12 mouse cellular contexts compared by ENCODE assay signal in genomic region chr7:116230811-116231609, GRCm38 (mm10).
DNase-seq lines count a peak whose midpoint lies in the region; ATAC-seq and TF ChIP-seq lines count a peak whose summit lies in the region.
"Had no signal": no experiment of that assay in that cellular context is flagged by ENCODE, and none has a peak within 500 bp of the region (broad histone marks: within the 10 kb centered on the region; RNA-seq: fewer than 3 reads in every experiment).

No protein-coding gene starts in this region.

- no peaks in the 10 kb centered on the region for H3K9me3 ChIP-seq in heart, embryonic 16.5 days (replicated peaks; ENCODE audit: control insufficient read depth, low read length)
- H3K9me3 ChIP-seq in G1E (replicated peaks): no peaks in the 10 kb centered on the region
- no peaks in the 10 kb centered on the region for H3K9me3 ChIP-seq in intestine, embryonic 16.5 days (ENCODE audit: control insufficient read depth, low read length)
- H3K9me3 ChIP-seq in stomach, postnatal 0 days (ENCODE audit: control insufficient read depth, low read length): no peaks in the 10 kb centered on the region
- H3K9me3 ChIP-seq: embryonic facial prominence, embryonic 13.5 days had no signal

- peak overlapping the region; percentile 30; the same call in 1 of the 2 replicates for H3K9ac ChIP-seq in heart, embryonic 16.5 days (ENCODE audit: low read length)
- no peak overlapping the region for H3K9ac ChIP-seq in intestine, embryonic 16.5 days (ENCODE audit: low read depth, low read length)
- no peak overlapping the region for H3K9ac ChIP-seq in stomach, postnatal 0 days (ENCODE audit: low read length)
- H3K9ac ChIP-seq: embryonic facial prominence, embryonic 13.5 days had no signal

- H3K4me3 ChIP-seq in heart, embryonic 16.5 days (ENCODE audit: low read length): no peak overlapping the region
- H3K4me3 ChIP-seq in G1E (ENCODE audit: low read depth, low read length): no peak overlapping the region
- H3K4me3 ChIP-seq in intestine, embryonic 16.5 days (ENCODE audit: low read length): no peak overlapping the region
- no peak overlapping the region for H3K4me3 ChIP-seq in stomach, postnatal 0 days (ENCODE audit: low read depth, low read length)
- H3K4me3 ChIP-seq: embryonic facial prominence, embryonic 13.5 days had no signal

- H3K36me3 ChIP-seq in heart, embryonic 16.5 days (ENCODE audit: control insufficient read depth, insufficient read depth): no peaks in the 10 kb centered on the region
- H3K36me3 ChIP-seq in G1E (replicated peaks): peaks cover 2% of the 10 kb centered on the region
- no peaks in the 10 kb centered on the region for H3K36me3 ChIP-seq in intestine, embryonic 16.5 days (ENCODE audit: control insufficient read depth, insufficient read depth, low read length)
- no peaks in the 10 kb centered on the region for H3K36me3 ChIP-seq in stomach, postnatal 0 days (ENCODE audit: control insufficient read depth, insufficient read depth, low read length)
- H3K36me3 ChIP-seq: embryonic facial prominence, embryonic 13.5 days had no signal

- no peak for TF ChIP-seq CTCF in G1E (IDR thresholded peaks at IDR 0.05; ENCODE audit: low read depth, low read length)
- TF ChIP-seq CTCF in stomach, postnatal 0 days (IDR thresholded peaks at IDR 0.05; ENCODE audit: low read depth): no peak

- TF ChIP-seq EP300 in stomach, postnatal 0 days (optimal IDR thresholded peaks at IDR 0.05): no peak

- H3K27ac ChIP-seq in heart, embryonic 16.5 days (ENCODE audit: low read length): peak overlapping the region; percentile 74
- 0 out of 2 replicates have a peak overlapping the region, but pooled peaks have one; percentile 29 for H3K27ac ChIP-seq in intestine, embryonic 16.5 days (ENCODE audit: low read length)
- peak overlapping the region; percentile 49; the same call in 1 of the 2 replicates for H3K27ac ChIP-seq in stomach, postnatal 0 days (replicated peaks)
- H3K27ac ChIP-seq: embryonic facial prominence, embryonic 13.5 days had no signal

- ATAC-seq in heart, embryonic 16.5 days (replicated peaks; ENCODE audit: extremely low read depth, insufficient read depth, low FRiP score): no peak
- peak; percentile 40; the same call in 1 of the 2 replicates for ATAC-seq in G1E (ENCODE audit: extremely low read depth, insufficient number of reproducible peaks, low FRiP score, poor library complexity, severe bottlenecking)
- ATAC-seq in intestine, embryonic 16.5 days: peak; percentile 33
- peak; percentile 81 for ATAC-seq in stomach, postnatal 0 days (ENCODE audit: low FRiP score, low TSS enrichment)

- no peak for DNase-seq in heart, postnatal 14 days
- no peak for DNase-seq in G1E (ENCODE audit: low spot score)
- peak; percentile 48 for DNase-seq in stomach, postnatal 0 days (ENCODE audit: low spot score)
- DNase-seq in kidney, postnatal 4 days: no peak
- DNase-seq in embryo, embryonic 10 days (ENCODE audit: low spot score): no peak
- no peak for DNase-seq in retina, embryonic 14.5 days (ENCODE audit: low spot score)
- DNase-seq: gastrocnemius, postnatal 10 days; kidney, adult 2 months; left cerebral cortex, postnatal 4 days had no signal

- intact Hi-C loops in heart, postnatal 14 days (cut with DNase I): no loop called here

- peaks cover 65% of the 10 kb centered on the region for H3K4me1 ChIP-seq in heart, embryonic 16.5 days (ENCODE audit: control insufficient read depth, insufficient read depth, low read length)
- H3K4me1 ChIP-seq in G1E (ENCODE audit: insufficient read depth, low read depth, low read length): peaks cover 18% of the 10 kb centered on the region
- H3K4me1 ChIP-seq in intestine, embryonic 16.5 days (ENCODE audit: control insufficient read depth, insufficient read depth, low read length): peaks cover 47% of the 10 kb centered on the region
- 0 out of 2 replicates have a peak, but pooled peaks cover 2% of the 10 kb centered on the region for H3K4me1 ChIP-seq in stomach, postnatal 0 days (replicated peaks; ENCODE audit: control insufficient read depth, insufficient read depth)

- WGBS in heart, embryonic 16.5 days: 42% methylated on average over 11 of the region's 11 CpGs
- WGBS in intestine, embryonic 16.5 days: 53% methylated on average over 11 of the region's 11 CpGs
- 43% methylated on average over 11 of the region's 11 CpGs for WGBS in stomach, postnatal 0 days

- no peaks in the 10 kb centered on the region for H3K27me3 ChIP-seq in heart, embryonic 16.5 days (ENCODE audit: control insufficient read depth, insufficient read depth, low read length)
- no peaks in the 10 kb centered on the region for H3K27me3 ChIP-seq in G1E (ENCODE audit: insufficient read depth, low read length)
- no peaks in the 10 kb centered on the region for H3K27me3 ChIP-seq in intestine, embryonic 16.5 days (replicated peaks; ENCODE audit: control insufficient read depth, insufficient read depth, low read length)
- H3K27me3 ChIP-seq in stomach, postnatal 0 days (ENCODE audit: control insufficient read depth, insufficient read depth, low read length): no peaks in the 10 kb centered on the region

- no peak overlapping the region; the same call in 1 of the 2 replicates for H3K4me2 ChIP-seq in heart, embryonic 16.5 days (ENCODE audit: low read depth, low read length)
- no peak overlapping the region for H3K4me2 ChIP-seq in intestine, embryonic 16.5 days (ENCODE audit: low read depth, low read length)
- H3K4me2 ChIP-seq in stomach, postnatal 0 days (replicated peaks; ENCODE audit: low read depth): no peak overlapping the region
- H3K4me2 ChIP-seq: embryonic facial prominence, embryonic 13.5 days had no signal
